Mouse (Mus musculus): ENCODE data around the gene Prr7. TPM values are rescaled to one million over a fixed set of nuclear protein-coding genes. Genes with fewer than 3 reads are reported as not detected.

Gene Prr7
- polyA plus RNA-seq, 1 experiment from 2014 or later: 5.6 TPM

DNA sequence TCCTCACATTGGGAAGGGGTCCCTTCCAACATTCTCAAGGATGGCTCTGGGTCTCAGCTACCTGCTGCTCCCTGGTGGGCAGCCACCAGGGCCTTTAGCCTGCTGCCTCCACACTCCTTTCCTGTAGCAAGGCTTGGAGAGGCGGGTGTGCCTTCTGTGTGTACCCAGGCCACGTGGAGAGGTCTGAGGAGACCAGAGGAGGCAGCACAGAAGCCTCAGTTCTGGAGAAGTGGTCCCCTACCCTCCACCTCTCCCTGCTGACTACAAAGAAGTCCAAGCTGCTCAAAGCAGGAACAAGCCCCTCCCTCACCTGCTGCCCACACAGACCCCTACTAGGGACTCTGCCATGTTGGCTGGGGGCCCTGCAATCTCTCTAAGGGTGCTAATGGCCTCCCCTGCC, 30.2 kb downstream of the Prr7 start:
- no peak overlapping the region for H3K27ac ChIP-seq (ENCODE audit: low read length)
- H3K4me3 ChIP-seq (ENCODE audit: low read depth, low read length): no peak overlapping the region
- no peak overlapping the region for H3K4me2 ChIP-seq (ENCODE audit: low read length)
- WGBS: 21% methylated on average over 2 of the region's 2 CpGs
- peaks cover 22% of the 10 kb centered on the region for H3K4me1 ChIP-seq (ENCODE audit: control insufficient read depth, insufficient read depth, low read length)
- H3K27me3 ChIP-seq (ENCODE audit: control insufficient read depth, insufficient read depth, low read depth, low read length): no peaks in the 10 kb centered on the region
- no peaks in the 10 kb centered on the region for H3K36me3 ChIP-seq (ENCODE audit: control insufficient read depth, insufficient read depth, low read length)
- no peak overlapping the region for H3K9ac ChIP-seq (ENCODE audit: low read depth, low read length)
- no peaks in the 10 kb centered on the region for H3K9me3 ChIP-seq (replicated peaks; ENCODE audit: control insufficient read depth, low read length, poor library complexity, severe bottlenecking)
- no peak for ATAC-seq

GRCm38 (mm10) chr13:55494883-55495621, 31.0 kb downstream of the Prr7 start:
- WGBS: 10% methylated on average over 18 of the region's 18 CpGs
- ATAC-seq: 0 out of 2 replicates have a peak, but pooled peaks have one; percentile 21
- H3K9ac ChIP-seq (ENCODE audit: low read depth, low read length): no peak overlapping the region

GRCm38 (mm10) chr13:55495702-55496101, 31.6 kb downstream of the Prr7 start:
- Histone ChIP-seq H3K27ac (ENCODE audit: low read length) (peak overlapping the region; percentile 39; the same call in 1 of the 2 replicates), H3K36me3 (ENCODE audit: control insufficient read depth, insufficient read depth, low read length) (0 out of 2 replicates have a peak, but pooled peaks cover 3% of the 10 kb centered on the region), H3K27me3 (ENCODE audit: control insufficient read depth, insufficient read depth, low read depth, low read length) (no peaks in the 10 kb centered on the region), H3K9ac (ENCODE audit: low read depth, low read length) (no peak overlapping the region), H3K9me3 (replicated peaks; ENCODE audit: control insufficient read depth, low read length, poor library complexity, severe bottlenecking) (no peaks in the 10 kb centered on the region), H3K4me2 (ENCODE audit: low read length) (no peak overlapping the region), H3K4me1 (ENCODE audit: control insufficient read depth, insufficient read depth, low read length) (peaks cover 22% of the 10 kb centered on the region), H3K4me3 (ENCODE audit: low read depth, low read length) (no peak overlapping the region)
- WGBS: 14% methylated on average over 4 of the region's 4 CpGs
- no peak for ATAC-seq

More at GRCm38 (mm10) chr13:55494883-55495621, 31.0 kb downstream of the Prr7 start:
- peaks cover 22% of the 10 kb centered on the region for H3K4me1 ChIP-seq (ENCODE audit: control insufficient read depth, insufficient read depth, low read length)
- peak overlapping the region; percentile 35; the same call in 1 of the 2 replicates for H3K27ac ChIP-seq (ENCODE audit: low read length)
- H3K4me3 ChIP-seq (ENCODE audit: low read depth, low read length): no peak overlapping the region
- no peaks in the 10 kb centered on the region for H3K27me3 ChIP-seq (ENCODE audit: control insufficient read depth, insufficient read depth, low read depth, low read length)
- H3K9me3 ChIP-seq (replicated peaks; ENCODE audit: control insufficient read depth, low read length, poor library complexity, severe bottlenecking): no peaks in the 10 kb centered on the region
- no peak overlapping the region for H3K4me2 ChIP-seq (ENCODE audit: low read length)
- H3K36me3 ChIP-seq (ENCODE audit: control insufficient read depth, insufficient read depth, low read length): 0 out of 2 replicates have a peak, but pooled peaks cover 3% of the 10 kb centered on the region

DNA sequence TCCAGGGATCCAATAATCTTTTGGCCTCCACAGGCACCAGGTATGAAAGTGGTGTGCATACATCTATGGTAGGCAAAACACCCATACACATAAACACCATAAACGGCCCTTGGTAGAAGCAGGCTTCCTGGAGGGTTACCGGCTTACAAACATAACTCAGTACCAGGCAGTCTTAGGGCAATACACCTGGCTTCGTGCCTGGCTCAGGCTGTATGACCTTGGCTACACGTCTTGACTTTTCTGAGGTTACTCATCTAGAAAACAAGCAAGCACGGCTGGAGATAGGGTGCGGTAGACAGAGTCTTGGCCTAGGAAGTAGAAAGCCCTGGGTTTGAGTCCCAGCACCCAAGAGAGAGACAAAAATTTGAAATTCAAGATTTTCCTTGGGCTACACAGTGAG, 32.6 kb downstream of the Prr7 start:
- 0 out of 2 replicates have a peak, but pooled peaks cover 3% of the 10 kb centered on the region for H3K36me3 ChIP-seq (ENCODE audit: control insufficient read depth, insufficient read depth, low read length)
- H3K4me2 ChIP-seq (ENCODE audit: low read length): no peak overlapping the region
- 90% methylated on average over 6 of the region's 6 CpGs for WGBS
- no peak overlapping the region for H3K9ac ChIP-seq (ENCODE audit: low read depth, low read length)
- peaks cover 22% of the 10 kb centered on the region for H3K4me1 ChIP-seq (ENCODE audit: control insufficient read depth, insufficient read depth, low read length)
- H3K9me3 ChIP-seq (replicated peaks; ENCODE audit: control insufficient read depth, low read length, poor library complexity, severe bottlenecking): no peaks in the 10 kb centered on the region
- H3K27ac ChIP-seq (ENCODE audit: low read length): no peak overlapping the region; the same call in 1 of the 2 replicates
- H3K4me3 ChIP-seq (ENCODE audit: low read depth, low read length): no peak overlapping the region
- ATAC-seq: no peak
- no peaks in the 10 kb centered on the region for H3K27me3 ChIP-seq (ENCODE audit: control insufficient read depth, insufficient read depth, low read depth, low read length)

DNA sequence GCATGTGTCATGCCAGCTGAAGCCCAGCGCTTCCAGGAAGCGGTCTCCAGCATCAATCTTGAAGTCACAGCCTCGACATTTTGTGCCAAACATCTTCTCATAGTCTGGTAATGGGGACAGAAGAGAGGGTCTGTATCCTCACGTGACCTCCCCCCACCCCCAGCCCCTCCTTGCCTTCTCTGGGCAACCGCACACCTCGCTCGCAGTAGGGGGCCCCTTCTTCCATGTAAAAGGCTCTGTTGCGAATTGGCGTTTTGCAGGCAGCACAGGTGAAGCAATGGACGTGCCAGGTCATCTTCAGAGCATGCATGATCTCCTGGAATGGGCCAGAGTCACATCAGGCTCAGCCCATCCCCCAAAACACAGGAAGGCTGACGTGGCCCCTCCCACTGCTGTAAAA, 34.8 kb downstream of the Prr7 start:
- no peak overlapping the region for H3K4me2 ChIP-seq (ENCODE audit: low read length)
- H3K27ac ChIP-seq (ENCODE audit: low read length): no peak overlapping the region
- no peak for ATAC-seq
- 52% methylated on average over 11 of the region's 11 CpGs for WGBS
- peaks cover 13% of the 10 kb centered on the region for H3K36me3 ChIP-seq (ENCODE audit: control insufficient read depth, insufficient read depth, low read length)
- H3K27me3 ChIP-seq (ENCODE audit: control insufficient read depth, insufficient read depth, low read depth, low read length): no peaks in the 10 kb centered on the region
- H3K9ac ChIP-seq (ENCODE audit: low read depth, low read length): no peak overlapping the region
- H3K4me1 ChIP-seq (ENCODE audit: control insufficient read depth, insufficient read depth, low read length): peaks cover 22% of the 10 kb centered on the region
- H3K4me3 ChIP-seq (ENCODE audit: low read depth, low read length): no peak overlapping the region
- no peaks in the 10 kb centered on the region for H3K9me3 ChIP-seq (replicated peaks; ENCODE audit: control insufficient read depth, low read length, poor library complexity, severe bottlenecking)

DNA sequence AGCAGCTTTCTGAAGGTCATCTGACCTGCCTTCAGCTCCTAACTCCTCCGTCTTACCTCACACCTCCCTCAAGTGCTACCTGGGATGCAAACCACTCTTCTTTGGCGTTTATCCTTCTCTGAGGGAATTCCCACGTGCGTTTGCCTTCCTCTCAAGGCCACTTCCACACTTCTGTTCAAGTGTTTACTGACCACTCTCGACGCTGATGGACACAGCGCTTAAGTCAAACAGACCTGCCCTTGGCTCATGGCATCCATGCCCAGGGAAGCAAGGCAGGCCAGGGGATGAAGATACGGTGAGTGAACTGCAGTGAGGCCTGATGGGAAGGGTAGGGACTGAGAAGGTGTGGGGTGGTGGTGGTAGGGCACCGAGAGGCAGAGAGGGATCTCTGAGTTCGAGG, 36.5 kb downstream of the Prr7 start:
- Histone ChIP-seq H3K4me2 (ENCODE audit: low read length) (no peak overlapping the region), H3K36me3 (ENCODE audit: control insufficient read depth, insufficient read depth, low read length) (peaks cover 18% of the 10 kb centered on the region), H3K9ac (ENCODE audit: low read depth, low read length) (no peak overlapping the region), H3K9me3 (replicated peaks; ENCODE audit: control insufficient read depth, low read length, poor library complexity, severe bottlenecking) (no peaks in the 10 kb centered on the region), H3K4me1 (ENCODE audit: control insufficient read depth, insufficient read depth, low read length) (peaks cover 11% of the 10 kb centered on the region), H3K4me3 (ENCODE audit: low read depth, low read length) (no peak overlapping the region), H3K27ac (ENCODE audit: low read length) (no peak overlapping the region), H3K27me3 (ENCODE audit: control insufficient read depth, insufficient read depth, low read depth, low read length) (no peaks in the 10 kb centered on the region)
- 84% methylated on average over 10 of the region's 10 CpGs for WGBS
- no peak for ATAC-seq

GRCm38 (mm10) chr13:55502405-55502804, 38.3 kb downstream of the Prr7 start:
- Histone ChIP-seq H3K4me2 (ENCODE audit: low read length) (no peak overlapping the region), H3K4me3 (ENCODE audit: low read depth, low read length) (no peak overlapping the region), H3K27ac (ENCODE audit: low read length) (no peak overlapping the region), H3K9me3 (replicated peaks; ENCODE audit: control insufficient read depth, low read length, poor library complexity, severe bottlenecking) (no peaks in the 10 kb centered on the region), H3K4me1 (ENCODE audit: control insufficient read depth, insufficient read depth, low read length) (no peaks in the 10 kb centered on the region), H3K9ac (ENCODE audit: low read depth, low read length) (no peak overlapping the region), H3K27me3 (ENCODE audit: control insufficient read depth, insufficient read depth, low read depth, low read length) (no peaks in the 10 kb centered on the region), H3K36me3 (ENCODE audit: control insufficient read depth, insufficient read depth, low read length) (peaks cover 29% of the 10 kb centered on the region)
- WGBS: 88% methylated on average over 8 of the region's 8 CpGs
- ATAC-seq: no peak

- no peak for ATAC-seq
- Histone ChIP-seq H3K36me3 (ENCODE audit: control insufficient read depth, insufficient read depth, low read length) (peaks cover 41% of the 10 kb centered on the region), H3K4me2 (ENCODE audit: low read length) (no peak overlapping the region)
Observed at GRCm38 (mm10) chr13:55504390-55504789, 40.3 kb downstream of the Prr7 start.

DNA sequence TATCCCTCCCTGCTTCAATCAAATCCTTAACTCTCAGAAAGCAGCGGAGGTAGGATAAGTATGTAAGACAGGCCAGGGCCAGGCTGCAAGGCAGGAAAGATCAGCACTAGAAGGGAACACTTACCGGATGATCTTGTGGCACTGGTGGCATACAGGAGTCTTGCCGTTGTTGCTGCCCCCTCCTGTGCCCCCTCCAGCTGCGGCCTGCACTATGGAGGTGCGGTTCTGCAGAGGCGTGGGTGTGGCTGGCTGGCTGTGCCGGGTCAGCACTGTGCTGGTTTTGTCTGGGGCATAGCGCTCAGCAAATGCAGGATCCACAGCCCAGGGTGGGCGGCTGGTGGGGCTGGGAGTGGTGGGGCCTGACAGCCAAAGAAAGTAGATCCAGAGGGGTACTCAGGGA, 41.7 kb downstream of the Prr7 start:
- Histone ChIP-seq H3K9ac (ENCODE audit: low read depth, low read length) (no peak overlapping the region), H3K4me3 (ENCODE audit: low read depth, low read length) (no peak overlapping the region), H3K27me3 (ENCODE audit: control insufficient read depth, insufficient read depth, low read depth, low read length) (no peaks in the 10 kb centered on the region), H3K27ac (ENCODE audit: low read length) (no peak overlapping the region), H3K9me3 (replicated peaks; ENCODE audit: control insufficient read depth, low read length, poor library complexity, severe bottlenecking) (no peaks in the 10 kb centered on the region), H3K4me2 (ENCODE audit: low read length) (no peak overlapping the region), H3K4me1 (ENCODE audit: control insufficient read depth, insufficient read depth, low read length) (peaks cover 7% of the 10 kb centered on the region), H3K36me3 (ENCODE audit: control insufficient read depth, insufficient read depth, low read length) (peaks cover 43% of the 10 kb centered on the region)
- WGBS: 96% methylated on average over 9 of the region's 9 CpGs
- ATAC-seq: no peak

More at GRCm38 (mm10) chr13:55504390-55504789, 40.3 kb downstream of the Prr7 start:
- no peaks in the 10 kb centered on the region for H3K9me3 ChIP-seq (replicated peaks; ENCODE audit: control insufficient read depth, low read length, poor library complexity, severe bottlenecking)
- no peaks in the 10 kb centered on the region for H3K27me3 ChIP-seq (ENCODE audit: control insufficient read depth, insufficient read depth, low read depth, low read length)
- H3K27ac ChIP-seq (ENCODE audit: low read length): no peak overlapping the region
- 84% methylated on average over 5 of the region's 5 CpGs for WGBS
- no peaks in the 10 kb centered on the region for H3K4me1 ChIP-seq (ENCODE audit: control insufficient read depth, insufficient read depth, low read length)
- no peak overlapping the region for H3K4me3 ChIP-seq (ENCODE audit: low read depth, low read length)
- H3K9ac ChIP-seq (ENCODE audit: low read depth, low read length): no peak overlapping the region

All from midbrain, embryonic 16.5 days (tissue).